9 mouse cellular contexts compared by ENCODE assay signal in the genomic region with DNA sequence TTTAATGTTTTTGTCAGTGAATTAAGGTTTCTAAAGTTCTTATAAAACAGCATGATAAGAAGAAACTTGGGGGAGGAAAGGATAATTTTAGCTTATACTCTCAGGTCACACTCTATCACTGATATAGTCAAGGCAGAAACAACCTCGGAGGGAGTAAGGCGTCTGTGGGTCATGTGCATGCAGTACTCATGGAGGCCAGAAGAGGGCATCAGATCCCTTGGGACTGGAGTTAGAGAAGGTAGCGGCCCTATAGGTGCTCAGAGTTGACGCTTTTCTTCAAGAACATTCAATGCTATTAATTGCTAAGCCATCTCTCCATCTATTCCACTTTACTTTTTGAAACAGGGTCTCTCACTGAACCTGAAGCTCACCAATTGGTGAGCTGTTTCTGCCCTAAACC. TPM values are rescaled to one million over a fixed set of nuclear protein-coding genes. Genes with fewer than 3 reads are reported as not detected.
DNase-seq lines count a peak whose midpoint lies in the region; ATAC-seq and TF ChIP-seq lines count a peak whose summit lies in the region.
"Had no signal": no experiment of that assay in that cellular context is flagged by ENCODE, and none has a peak within 500 bp of the region (broad histone marks: within the 10 kb centered on the region; RNA-seq: fewer than 3 reads in every experiment).

No protein-coding gene starts in this region.

- H3K27me3 ChIP-seq in liver, postnatal 0 days (ENCODE audit: insufficient read depth, low read length) = no peaks in the 10 kb centered on the region

- H3K4me3 ChIP-seq in cortical plate, adult 2 months (ENCODE audit: insufficient read depth, low read length) = no peak overlapping the region
- no peak overlapping the region for H3K4me3 ChIP-seq in liver, postnatal 0 days (ENCODE audit: low read depth, low read length)

- H3K9ac ChIP-seq in liver, postnatal 0 days (replicated peaks) = no peak overlapping the region

- WGBS in liver, postnatal 0 days (ENCODE audit: insufficient replicate concordance) = 9% methylated on average over 4 of the region's 4 CpGs

- no peak overlapping the region for H3K27ac ChIP-seq in cortical plate, adult 2 months (ENCODE audit: insufficient read depth, low read length)
- H3K27ac ChIP-seq in liver, postnatal 0 days (ENCODE audit: low read depth) = no peak overlapping the region

- peaks cover 1% of the 10 kb centered on the region; the same call in 1 of the 2 replicates for H3K4me1 ChIP-seq in cortical plate, adult 2 months (ENCODE audit: control insufficient read depth, insufficient read depth, low read length)
- no peaks in the 10 kb centered on the region for H3K4me1 ChIP-seq in liver, postnatal 0 days (ENCODE audit: insufficient read depth)

- TF ChIP-seq EP300 in liver, postnatal 0 days (IDR thresholded peaks at IDR 0.05; ENCODE audit: low read depth) = no peak

- no peak overlapping the region for H3K4me2 ChIP-seq in liver, postnatal 0 days (ENCODE audit: low read depth, low read length)

- no peaks in the 10 kb centered on the region for H3K9me3 ChIP-seq in liver, postnatal 0 days (ENCODE audit: low read length)

- intact Hi-C loops in gastrocnemius, postnatal 36 days (cut with DNase I) = loop anchor here (2.0 to 5.0 kb wide), 2 partner anchors 125 to 167 kb away; no protein-coding TSS in a partner anchor

- ATAC-seq in liver, postnatal 0 days = no peak

- no peak for TF ChIP-seq POLR2A in cortical plate, adult 2 months (IDR thresholded peaks at IDR 0.05; ENCODE audit: extremely low read depth, insufficient read depth, low read length)

- TF ChIP-seq CTCF in cortical plate, adult 2 months (IDR thresholded peaks at IDR 0.05; ENCODE audit: extremely low read depth, insufficient read depth, low read length) = peak; percentile 91
- peak; percentile 84 for TF ChIP-seq CTCF in liver, postnatal 0 days (IDR thresholded peaks at IDR 0.05; ENCODE audit: low read depth)

- peak; percentile 2 for DNase-seq in CD4-positive helper T cell, adult 2 months (ENCODE audit: low read depth, low spot score)
- DNase-seq in adrenal gland, adult (ENCODE audit: inconsistent age in 2 of 2, low spot score in 1 of 2) = peak; percentile 45 to 89
- peak; percentile 26 to 30 for DNase-seq in gastrocnemius, postnatal 36 days
- peak; percentile 79 for DNase-seq in kidney, postnatal 14 days
- peak; percentile 65 for DNase-seq in liver, postnatal 0 days
- DNase-seq in ovary, postnatal 36 days (ENCODE audit: low spot score) = peak; percentile 62
- DNase-seq in yolk sac, embryonic 10.5 days (ENCODE audit: low spot score) = peak; percentile 33

- H3K36me3 ChIP-seq in liver, postnatal 0 days (replicated peaks; ENCODE audit: insufficient read depth, low read length) = no peaks in the 10 kb centered on the region

RNA-seq across cellular contexts. Expression of gene Tmco5b, which starts 19.8 kb away (rescaled TPM):
- 0.08 and 0.13 TPM in 2 replicates for polyA plus RNA-seq in cortical plate, adult 2 months (2012; rRNA removed)
- not detected for total RNA-seq in gastrocnemius, postnatal 36 days (2021)
- not detected in 2 replicates for polyA plus RNA-seq in liver, postnatal 0 days (2015; fragmentation: Nextera tagmentation; extraction: Ambion mirVana)
- total RNA-seq: gastrocnemius, adult 8-10 months had no signal

RNA-seq across cellular contexts. Expression of gene Fmn1, which starts 22.2 kb away (rescaled TPM):
- polyA plus RNA-seq in cortical plate, adult 2 months (2012; rRNA removed) = 7.6 and 8.0 TPM in 2 replicates
- total RNA-seq in gastrocnemius, postnatal 36 days (2021) = 1 to 10 TPM; 2.6 to 5.2 TPM
- 0.47 and 0.54 TPM in 2 replicates for polyA plus RNA-seq in liver, postnatal 0 days (2015; fragmentation: Nextera tagmentation; extraction: Ambion mirVana)

Comparison
In these comparisons a context has a peak if more than half of its experiments do, and no peak if none do; other contexts are left out.
1. DNase-seq: peak in every context shown above with its lines; median percentile 79 in kidney, postnatal 14 days; 67 in adrenal gland, adult; 65 in liver, postnatal 0 days; 62 in ovary, postnatal 36 days; 33 in yolk sac, embryonic 10.5 days; 28 in gastrocnemius, postnatal 36 days; 2 in CD4-positive helper T cell, adult 2 months.